Mouse (Mus musculus) erythroblast, adult 5-6 weeks (primary cell): ENCODE results near the gene Jpt1. TPM values are rescaled to one million over a fixed set of nuclear protein-coding genes. Genes with fewer than 3 reads are reported as not detected.
"Not testable (repeated sequence)": the region's sequence is repeated elsewhere in the genome, so short reads cannot be mapped to it uniquely, and the experiment has no call there.

Source experiments
- ATAC-seq: replicated peaks from 2 replicates; pipeline ENCODE4 v1.8.0; 2016; ENCODE audit warnings: moderate number of reproducible peaks, mild to moderate bottlenecking, moderate TSS enrichment, inconsistent platforms; ENCODE audit not compliant: poor library complexity, low FRiP score, severe bottlenecking
- total RNA-seq, 2 experiments: library from RNA; stranded (forward) in 1 of 2; stranded (reverse) in 1 of 2; fragments of 150-400 nt in 1 of 2; fragments of 200-764, 138-1000 nt in 1 of 2; gene quantifications; 2 replicates each; pipeline versions ENCODE4 v1.2.3 to v1.2.4; 2015 to 2017; ENCODE audit warnings: low replicate concordance in 2 of 2

The Jpt1 gene
- total RNA-seq (2015; ENCODE audit: low replicate concordance) (105 and 112 TPM in 2 replicates), total RNA-seq (2017; ENCODE audit: low replicate concordance) (114 and 134 TPM in 2 replicates)

- ATAC-seq = peak; percentile 76
Observed at GRCm38 (mm10) chr11:115514238-115514663, at the start of gene Jpt1. TSS of gene Jpt1 (minus strand) at chr11:115514387.

DNA sequence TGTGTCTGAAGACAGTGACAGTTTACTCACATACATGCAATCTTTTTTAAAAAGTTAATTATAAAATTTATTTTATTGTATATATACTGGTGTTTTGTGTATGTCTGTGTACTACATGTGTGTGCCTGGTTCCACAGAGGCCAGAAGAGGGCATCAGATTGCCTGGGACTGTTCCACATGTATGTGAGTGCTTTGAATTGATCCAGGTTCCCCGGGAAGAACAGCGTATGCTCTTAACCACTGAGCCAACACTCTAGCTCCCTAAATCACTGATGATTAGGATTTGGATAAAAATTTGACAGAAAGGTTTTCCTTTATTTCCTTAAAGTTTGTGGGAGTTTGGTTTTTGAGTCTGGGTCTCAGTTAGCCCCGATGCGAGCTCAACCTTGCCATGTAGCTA lies 49.2 kb upstream of the Jpt1 start:
- ATAC-seq = peak; percentile 61

DNA sequence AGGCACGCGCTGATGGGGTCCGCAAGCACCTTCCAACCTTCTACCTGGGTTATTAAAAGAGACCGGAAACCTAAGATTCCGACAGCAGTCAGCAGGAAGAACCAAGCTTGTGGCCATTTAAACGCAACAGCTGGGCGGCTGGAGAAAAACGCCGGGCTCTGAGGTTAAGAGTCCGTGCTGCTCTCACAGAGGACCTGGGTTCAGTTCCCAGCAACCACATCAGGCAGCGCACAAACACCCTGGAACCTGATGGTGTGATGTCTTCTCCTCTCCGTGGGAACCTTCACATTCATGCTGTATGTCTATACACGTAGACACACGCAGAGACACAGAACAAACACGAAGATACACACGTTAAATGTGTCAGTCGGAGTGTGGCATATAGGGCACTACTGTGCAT lies 41.5 kb upstream of the Jpt1 start:
- ATAC-seq = no peak

DNA sequence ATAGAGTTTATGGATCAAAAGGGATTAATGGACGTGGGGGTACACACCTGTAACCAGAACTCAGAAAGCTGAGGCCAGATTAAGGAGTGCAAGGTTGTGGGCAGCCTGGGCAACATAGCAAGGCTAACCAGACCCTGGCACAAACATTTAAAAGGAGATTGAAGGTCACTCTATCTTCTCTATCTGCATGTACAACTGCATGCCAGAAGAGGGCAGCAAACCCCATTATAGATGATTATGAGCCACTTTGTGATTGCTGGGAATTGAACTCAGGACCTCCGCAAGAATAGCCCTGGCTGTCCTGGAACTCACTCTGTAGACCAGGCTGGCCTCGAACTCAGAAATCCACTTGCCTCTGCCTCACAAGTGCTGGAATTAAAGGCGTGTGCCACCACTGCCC lies 38.6 kb upstream of the Jpt1 start:
- peak; percentile 83 for ATAC-seq

DNA sequence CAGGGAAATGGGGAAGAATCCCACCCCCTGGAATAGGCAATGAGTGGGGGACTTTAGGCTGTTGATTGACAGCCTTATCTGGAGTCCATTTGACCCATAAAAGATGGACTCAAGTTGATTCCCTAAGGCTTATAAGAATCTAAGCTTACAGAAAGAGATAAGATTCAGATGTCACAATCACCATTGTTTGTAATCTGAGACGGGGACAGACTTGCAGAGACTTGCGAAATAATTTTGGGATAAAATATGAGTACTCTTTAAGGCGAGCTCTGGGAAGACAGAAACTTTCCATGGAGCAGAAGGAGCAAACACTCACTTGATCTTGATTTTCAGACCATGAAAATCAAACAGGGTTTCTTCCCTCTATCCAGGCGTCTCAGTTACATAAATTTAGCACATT lies 29.4 kb upstream of the Jpt1 start:
- ATAC-seq = no peak

GRCm38 (mm10) chr11:115538045-115538444 lies 23.9 kb upstream of the Jpt1 start:
- 0 out of 2 replicates have a peak, but pooled peaks have one; percentile 6 for ATAC-seq

GRCm38 (mm10) chr11:115536856-115537568 lies 22.8 kb upstream of the Jpt1 start:
- ATAC-seq = peak; percentile 22; the same call in 1 of the 2 replicates

DNA sequence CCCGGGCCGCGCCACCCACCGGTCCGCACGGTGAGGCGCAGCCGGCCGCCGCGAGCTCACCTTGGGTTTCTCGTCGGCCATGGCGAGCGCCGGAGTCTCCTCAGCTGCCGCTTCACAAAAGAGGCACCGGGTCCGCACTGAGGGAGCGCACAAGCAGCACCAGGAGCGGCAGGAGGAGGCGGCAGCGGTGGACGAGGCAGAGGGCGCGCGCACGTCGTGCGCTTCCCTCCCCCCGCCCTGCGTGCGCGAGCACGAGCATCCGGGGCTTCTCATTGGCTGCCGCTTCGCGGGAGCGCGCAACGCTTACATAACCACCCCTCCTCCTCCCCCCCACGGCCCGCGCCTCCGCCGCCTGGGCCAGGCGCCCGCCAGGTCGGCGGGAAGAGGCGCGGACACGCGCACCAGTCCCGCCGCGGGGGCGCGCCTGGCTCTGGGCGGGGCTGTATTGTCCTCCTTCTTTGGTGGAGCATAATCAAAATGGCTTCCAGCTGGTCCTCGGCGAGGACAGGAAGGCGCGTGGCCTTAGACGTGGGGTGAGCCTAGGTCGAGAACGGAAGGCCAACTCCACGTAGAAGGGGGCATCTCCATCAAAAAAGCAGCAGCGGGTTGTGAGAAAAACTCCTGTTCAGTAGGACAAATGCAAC lies 22.0 kb upstream of the Jpt1 start, which contains the start of gene Sumo2:
Gene Sumo2 (minus strand): TSS at position 239 of the 644 bp plus-strand sequence.
- ATAC-seq = peak; percentile 87

DNA sequence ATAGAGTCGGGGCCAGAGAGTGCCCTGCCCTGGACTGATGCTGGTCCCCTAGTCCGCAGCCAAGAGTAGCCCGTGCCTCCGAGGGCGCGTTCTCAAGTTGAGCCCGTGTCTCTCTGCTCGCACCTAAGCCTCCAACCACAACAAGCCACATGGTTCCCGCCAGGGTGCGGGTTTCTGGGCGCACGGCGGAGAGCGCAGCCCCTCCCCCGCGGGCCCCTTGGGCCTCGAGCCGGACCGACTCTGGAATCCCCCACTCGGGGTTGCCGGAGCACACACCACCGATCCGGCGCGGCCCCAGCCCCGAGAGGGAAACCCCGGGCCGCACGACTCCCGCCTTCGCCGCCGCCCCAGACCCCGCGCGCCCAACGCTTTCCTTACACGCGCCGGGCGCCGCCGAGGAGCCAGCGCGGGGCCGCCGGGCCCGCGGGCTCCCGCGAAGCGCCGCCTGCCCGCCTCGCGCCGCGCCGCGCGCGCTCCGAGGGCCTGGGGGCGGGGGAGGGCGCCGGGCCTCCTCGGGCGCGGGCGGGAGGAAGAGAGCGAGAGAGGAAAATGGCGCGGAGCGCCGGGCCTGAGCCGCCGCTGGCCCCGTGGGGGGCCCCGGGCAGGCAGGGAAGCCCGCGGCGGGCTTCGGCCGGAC lies 21.3 kb upstream of the Jpt1 start:
- peak; percentile 52 for ATAC-seq

- ATAC-seq = 0 out of 2 replicates have a peak, but pooled peaks have one; percentile 9
Observed at GRCm38 (mm10) chr11:115534759-115535371, 20.7 kb upstream of the Jpt1 start.

DNA sequence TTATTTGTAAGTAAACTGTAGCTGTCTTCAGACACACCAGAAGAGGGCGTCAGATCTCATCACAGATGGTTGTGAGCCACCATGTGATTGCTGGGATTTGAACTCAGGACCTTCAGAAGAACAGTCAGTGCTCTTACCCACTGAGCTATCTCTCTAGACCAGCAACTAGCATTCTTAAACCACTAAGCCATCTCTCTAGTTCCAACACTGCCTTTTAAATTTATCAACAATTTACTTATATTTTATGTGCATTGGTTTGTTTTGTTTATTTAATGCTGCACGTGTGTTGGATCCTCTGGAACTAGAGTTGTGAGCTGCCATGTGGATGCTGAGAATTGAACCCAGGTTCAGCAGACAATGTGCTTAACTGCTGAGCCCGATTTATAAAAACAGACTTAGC lies 12.3 kb upstream of the Jpt1 start:
- not testable (repeated sequence) for ATAC-seq

DNA sequence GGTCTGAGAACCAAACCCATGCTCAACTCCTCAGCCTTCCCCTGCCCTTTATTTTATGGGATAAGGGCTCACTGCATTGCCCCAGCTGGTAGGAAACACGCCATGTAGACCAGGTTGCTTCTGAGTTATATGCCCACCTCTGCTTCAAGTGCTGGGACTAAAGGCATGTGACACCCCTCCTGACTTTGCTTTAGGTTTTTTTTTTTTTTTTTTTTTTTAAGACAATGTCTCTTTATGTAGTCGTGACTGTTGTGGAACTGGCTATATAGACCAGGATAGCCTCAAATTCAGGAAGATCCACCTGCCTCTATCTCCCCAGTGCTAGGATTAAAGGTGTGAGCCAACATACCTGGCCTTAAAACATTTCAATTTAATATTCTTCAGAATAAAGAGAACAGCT lies 8.5 kb upstream of the Jpt1 start:
- ATAC-seq = no peak

GRCm38 (mm10) chr11:115522238-115522637 lies 8.1 kb upstream of the Jpt1 start:
- ATAC-seq = no peak

- no peak for ATAC-seq
Observed at GRCm38 (mm10) chr11:115521080-115521479, 6.9 kb upstream of the Jpt1 start.

- no peak for ATAC-seq
Observed at GRCm38 (mm10) chr11:115520218-115520617, 6.0 kb upstream of the Jpt1 start.

DNA sequence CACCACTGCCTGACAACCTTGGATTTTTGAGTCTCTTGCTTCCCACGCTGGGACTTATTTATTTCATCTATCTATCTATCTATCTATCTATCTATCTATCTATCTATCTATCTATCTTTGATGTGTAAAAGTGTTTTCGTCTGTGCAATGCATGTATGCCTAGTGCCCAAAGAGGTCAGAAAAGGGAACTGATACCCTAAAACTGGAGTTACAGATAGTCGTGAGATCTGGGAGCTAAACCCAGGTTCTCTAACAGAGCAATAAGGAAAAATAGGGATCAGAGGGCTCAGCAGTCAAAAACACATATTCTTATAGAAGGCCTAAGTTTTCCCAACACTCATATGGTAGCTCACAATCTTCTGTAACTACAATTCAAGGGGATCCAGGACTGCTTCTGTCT lies 5.4 kb upstream of the Jpt1 start:
- no peak for ATAC-seq

DNA sequence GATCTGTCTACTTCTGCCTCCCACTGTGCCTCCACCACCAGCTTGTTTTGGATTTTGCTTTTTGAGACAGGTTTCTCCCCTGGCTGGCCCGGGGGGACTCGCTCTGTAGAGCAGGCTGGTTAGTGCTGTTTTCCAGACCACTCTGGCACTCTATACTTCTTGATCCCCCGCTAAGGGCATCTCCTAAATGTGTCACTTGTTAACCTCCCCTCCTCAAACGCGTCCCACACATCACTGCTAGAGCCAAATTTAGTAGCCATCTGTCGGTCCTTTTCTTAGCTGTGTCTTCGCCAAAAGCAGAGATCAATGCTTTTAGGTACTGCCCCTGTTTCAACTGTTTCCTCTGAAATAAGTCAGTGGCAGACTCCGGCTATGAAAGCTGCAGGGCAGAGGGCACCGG lies 4.5 kb upstream of the Jpt1 start:
- no peak for ATAC-seq

DNA sequence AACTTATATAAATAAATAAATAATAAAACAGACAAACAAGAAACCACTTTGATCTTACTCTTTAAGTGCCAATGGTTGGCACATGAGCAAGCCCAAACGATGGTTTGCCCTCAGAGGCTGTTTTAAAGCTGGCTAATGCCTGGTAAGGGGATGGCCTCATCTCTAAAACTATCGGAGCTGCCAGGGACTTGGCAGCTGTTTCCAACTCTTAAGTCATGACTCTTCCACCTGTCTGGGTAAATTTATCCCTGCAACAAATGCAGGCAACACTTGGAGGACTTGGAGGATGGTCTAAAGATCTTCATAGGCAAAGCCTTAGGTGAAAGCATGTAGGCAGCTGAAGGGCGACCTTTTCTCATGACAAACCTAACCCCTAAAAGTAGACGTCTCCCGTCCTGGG lies 2.8 kb upstream of the Jpt1 start:
- no peak for ATAC-seq

- no peak for ATAC-seq
Observed at GRCm38 (mm10) chr11:115515021-115515420, 834 bp upstream of the Jpt1 start.
